Mouse (Mus musculus) limb, embryonic 11.5 days (tissue): ENCODE results near the gene Isg20l2. TPM values are rescaled to one million over a fixed set of nuclear protein-coding genes. Genes with fewer than 3 reads are reported as not detected.

Experiments used
- ATAC-seq: fragments of 200-750 bp; cut with Nextera tagmentation; 2 replicates; pipeline ENCODE4 v1.8.0; 2017; ENCODE audit warnings: low read depth; ENCODE audit not compliant: insufficient number of reproducible peaks, low FRiP score, low TSS enrichment
- DNase-seq: peaks from one replicate; pipeline ENCODE4 v3.0.0-alpha.2; 2015; ENCODE audit warnings: low spot score
- H3K27ac ChIP-seq: fragments of 300-500 bp; sonication (generic); replicated peaks from 2 replicates; pipeline ENCODE4 v1.5.1; 2014; ENCODE audit warnings: low read depth, mild to moderate bottlenecking, low read length
- H3K27me3 ChIP-seq: fragments of 300-500 bp; sonication (generic); 2 replicates; pipeline ENCODE4 v1.6.1; 2014; ENCODE audit warnings: mild to moderate bottlenecking, low read length, mixed read lengths; ENCODE audit not compliant: control insufficient read depth, insufficient read depth
- H3K36me3 ChIP-seq: fragments of 300-500 bp; sonication (generic); 2 replicates; pipeline ENCODE4 v1.6.1; 2014; ENCODE audit warnings: mild to moderate bottlenecking, low read length, moderate library complexity, mixed read lengths; ENCODE audit not compliant: control insufficient read depth, insufficient read depth
- H3K4me1 ChIP-seq: fragments of 300-500 bp; sonication (generic); 2 replicates; pipeline ENCODE4 v1.6.1; 2014; ENCODE audit warnings: low read length, mixed read lengths; ENCODE audit not compliant: control insufficient read depth, insufficient read depth
- H3K4me2 ChIP-seq: fragments of 300-500 bp; sonication (generic); 2 replicates; pipeline ENCODE4 v1.6.1; 2014; ENCODE audit warnings: low read depth, mild to moderate bottlenecking, moderate library complexity; ENCODE audit not compliant: severe bottlenecking
- H3K4me3 ChIP-seq: fragments of 300-500 bp; sonication (generic); 2 replicates; pipeline ENCODE4 v1.5.1; 2014; ENCODE audit warnings: low read depth, low read length
- H3K9ac ChIP-seq: fragments of 300-500 bp; sonication (generic); 2 replicates; pipeline ENCODE4 v1.6.1; 2014; ENCODE audit warnings: mild to moderate bottlenecking, low read length
- H3K9me3 ChIP-seq: fragments of 300-500 bp; sonication (generic); 2 replicates; pipeline ENCODE4 v1.6.1; 2016; ENCODE audit warnings: low read length; ENCODE audit not compliant: control insufficient read depth
- WGBS: fragments of 180-500 bp; shearing (Covaris S2); extraction: QIAGEN DNeasy Blood & Tissue Kit; methylation state at CpG from one replicate; pipeline ENCODE4 v1.1.7; 2014; 5-methylcytosine and 5-hydroxymethylcytosine counted together
- polyA plus RNA-seq: library from polyadenylated mRNA; unstranded; fragments of >200 nt; fragmentation: Nextera tagmentation; extraction: Ambion mirVana; gene quantifications from 2 replicates; pipeline ENCODE4 v1.2.1, GENCODE M21; 2014

Isg20l2 gene
- polyA plus RNA-seq, 1 experiment from 2014 or later: 51.7 TPM

GRCm38 (mm10) chr3:87981214-87981760 lies 51.2 kb downstream of the Isg20l2 start:
- Histone ChIP-seq H3K4me3 (no peak overlapping the region), H3K9ac (no peak overlapping the region), H3K36me3 (no peaks in the 10 kb centered on the region), H3K27me3 (no peaks in the 10 kb centered on the region), H3K9me3 (no peaks in the 10 kb centered on the region), H3K27ac (no peak overlapping the region), H3K4me2 (no peak overlapping the region), H3K4me1 (peaks cover 19% of the 10 kb centered on the region)
- WGBS: 87% methylated on average over 6 of the region's 6 CpGs
- ATAC-seq: no peak
- DNase-seq: no peak

GRCm38 (mm10) chr3:87981894-87982835 lies 52.1 kb downstream of the Isg20l2 start:
- Histone ChIP-seq H3K4me3 (no peak overlapping the region), H3K36me3 (no peaks in the 10 kb centered on the region), H3K27me3 (no peaks in the 10 kb centered on the region), H3K9me3 (no peaks in the 10 kb centered on the region), H3K4me2 (peak overlapping the region; percentile 20; the same call in 1 of the 2 replicates), H3K27ac (peak overlapping the region; percentile 21; the same call in 1 of the 2 replicates), H3K4me1 (peaks cover 19% of the 10 kb centered on the region), H3K9ac (peak overlapping the region; percentile 22; the same call in 1 of the 2 replicates)
- no peak for DNase-seq
- 38% methylated on average over 12 of the region's 12 CpGs for WGBS
- no peak for ATAC-seq

- peak overlapping the region; percentile 22; the same call in 1 of the 2 replicates for H3K9ac ChIP-seq
- H3K27ac ChIP-seq: peak overlapping the region; percentile 39; the same call in 1 of the 2 replicates
- H3K4me1 ChIP-seq: peaks cover 26% of the 10 kb centered on the region
- peak overlapping the region; percentile 20; the same call in 1 of the 2 replicates for H3K4me2 ChIP-seq
- peaks cover under 1% of the 10 kb centered on the region; the same call in 1 of the 2 replicates for H3K27me3 ChIP-seq
- 0 out of 2 replicates have a peak overlapping the region, but pooled peaks have one; percentile 6 for H3K4me3 ChIP-seq
- WGBS: 10% methylated on average over 13 of the region's 13 CpGs
- ATAC-seq (no peak), DNase-seq (peak; percentile 31)
- H3K9me3 ChIP-seq: no peaks in the 10 kb centered on the region
- no peaks in the 10 kb centered on the region for H3K36me3 ChIP-seq
These were observed 52.9 kb downstream of the Isg20l2 start for GRCm38 (mm10) chr3:87982836-87983601.

- Histone ChIP-seq H3K27ac (no peak overlapping the region; the same call in 1 of the 2 replicates), H3K9ac (no peak overlapping the region), H3K4me2 (peak overlapping the region; percentile 20; the same call in 1 of the 2 replicates), H3K27me3 (peaks cover 5% of the 10 kb centered on the region; the same call in 1 of the 2 replicates), H3K9me3 (no peaks in the 10 kb centered on the region), H3K36me3 (no peaks in the 10 kb centered on the region), H3K4me1 (peaks cover 28% of the 10 kb centered on the region), H3K4me3 (0 out of 2 replicates have a peak overlapping the region, but pooled peaks have one; percentile 6)
- no peak for ATAC-seq
- WGBS: 51% methylated on average over 6 of the region's 6 CpGs
- no peak for DNase-seq
These were observed 53.5 kb downstream of the Isg20l2 start for GRCm38 (mm10) chr3:87983627-87984026.

- H3K9ac ChIP-seq: no peak overlapping the region
- no peak overlapping the region for H3K4me2 ChIP-seq
- 37% methylated on average over 3 of the region's 3 CpGs for WGBS
- H3K4me3 ChIP-seq: no peak overlapping the region
- H3K27ac ChIP-seq: no peak overlapping the region
- no peaks in the 10 kb centered on the region for H3K36me3 ChIP-seq
- peaks cover 28% of the 10 kb centered on the region for H3K4me1 ChIP-seq
- no peaks in the 10 kb centered on the region for H3K9me3 ChIP-seq
- H3K27me3 ChIP-seq: peaks cover 9% of the 10 kb centered on the region; the same call in 1 of the 2 replicates
- no peak for DNase-seq
- no peak for ATAC-seq
These were observed 54.0 kb downstream of the Isg20l2 start for GRCm38 (mm10) chr3:87984094-87984493.

- WGBS: 61% methylated on average over 12 of the region's 12 CpGs
- Histone ChIP-seq H3K9me3 (no peaks in the 10 kb centered on the region), H3K9ac (no peak overlapping the region), H3K36me3 (no peaks in the 10 kb centered on the region), H3K27me3 (peaks cover 15% of the 10 kb centered on the region; the same call in 1 of the 2 replicates), H3K27ac (no peak overlapping the region), H3K4me2 (no peak overlapping the region), H3K4me1 (peaks cover 28% of the 10 kb centered on the region), H3K4me3 (no peak overlapping the region)
- ATAC-seq (no peak), DNase-seq (no peak)
These were observed 55.6 kb downstream of the Isg20l2 start for GRCm38 (mm10) chr3:87985505-87986320.

GRCm38 (mm10) chr3:87986868-87987267 lies 56.8 kb downstream of the Isg20l2 start:
- ATAC-seq: peak; percentile 81
- H3K36me3 ChIP-seq: no peaks in the 10 kb centered on the region
- no peaks in the 10 kb centered on the region for H3K9me3 ChIP-seq
- peaks cover 28% of the 10 kb centered on the region for H3K4me1 ChIP-seq
- WGBS: 0% methylated on average over 17 of the region's 17 CpGs
- no peak overlapping the region for H3K27ac ChIP-seq
- no peak overlapping the region for H3K9ac ChIP-seq
- H3K27me3 ChIP-seq: peaks cover 15% of the 10 kb centered on the region; the same call in 1 of the 2 replicates
- peak overlapping the region; percentile 72 for H3K4me2 ChIP-seq
- DNase-seq: peak; percentile 100
- H3K4me3 ChIP-seq: peak overlapping the region; percentile 25
